Mouse (Mus musculus) layer of hippocampus, adult 8-10 months (tissue): ENCODE data around the gene Kalrn. TPM values are rescaled to one million over a fixed set of nuclear protein-coding genes. Genes with fewer than 3 reads are reported as not detected.

Experiments
- DNase-seq, 2 experiments: peaks; one replicate each; pipeline ENCODE4 v3.0.0; 2022; ENCODE audit warnings: low spot score in 2 of 2
- total RNA-seq, 4 experiments: library from RNA; stranded (reverse); gene quantifications; 2 replicates each; pipeline ENCODE4 v1.2.4; 2022

Kalrn gene
- total RNA-seq, 4 experiments from 2014 or later = 495 to 557 (median 508) TPM

DNA sequence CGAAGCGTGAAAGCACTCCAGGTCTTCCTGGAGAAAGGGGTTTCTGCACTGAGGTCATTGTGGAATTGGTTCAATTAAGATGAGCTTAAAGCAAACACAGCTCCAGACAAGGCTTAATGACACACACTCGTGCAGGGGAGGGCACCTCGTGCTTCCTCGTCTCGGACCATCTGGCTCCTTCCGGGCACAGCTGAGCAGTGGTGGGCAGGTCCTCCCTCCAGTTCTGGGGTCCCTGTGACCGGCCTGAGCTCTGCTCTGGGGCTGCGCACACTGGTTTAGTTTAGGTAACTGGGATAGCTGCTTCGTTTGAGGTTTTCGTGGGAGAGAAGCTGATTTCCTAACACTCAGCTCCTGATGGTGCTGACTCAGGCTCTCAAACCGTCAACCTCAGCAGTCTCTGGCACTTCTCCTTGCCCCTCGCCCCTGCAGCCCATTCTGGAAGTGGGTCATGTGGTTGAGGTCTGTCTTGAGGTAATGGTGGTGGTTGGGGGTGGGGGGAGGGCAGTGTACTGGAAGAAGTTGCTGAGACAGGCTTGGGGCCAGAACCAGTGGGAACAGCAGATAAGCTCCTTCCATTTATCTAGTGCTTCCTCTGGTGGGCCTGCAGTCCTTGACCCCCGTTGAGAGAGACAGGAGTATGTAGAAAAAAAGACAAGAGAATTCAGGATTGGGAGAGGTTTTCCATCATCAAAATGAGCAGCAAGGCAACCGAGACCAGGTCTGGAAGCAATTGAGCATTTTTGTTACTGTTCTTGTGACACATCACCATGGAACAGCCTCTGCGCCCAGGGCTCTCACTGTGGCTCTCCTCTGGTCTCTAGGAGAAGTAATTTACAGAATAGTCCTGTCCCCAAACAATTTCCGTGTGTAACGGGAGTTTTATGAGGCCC, 651.0 kb downstream of the Kalrn start:
- no peak for DNase-seq

DNA sequence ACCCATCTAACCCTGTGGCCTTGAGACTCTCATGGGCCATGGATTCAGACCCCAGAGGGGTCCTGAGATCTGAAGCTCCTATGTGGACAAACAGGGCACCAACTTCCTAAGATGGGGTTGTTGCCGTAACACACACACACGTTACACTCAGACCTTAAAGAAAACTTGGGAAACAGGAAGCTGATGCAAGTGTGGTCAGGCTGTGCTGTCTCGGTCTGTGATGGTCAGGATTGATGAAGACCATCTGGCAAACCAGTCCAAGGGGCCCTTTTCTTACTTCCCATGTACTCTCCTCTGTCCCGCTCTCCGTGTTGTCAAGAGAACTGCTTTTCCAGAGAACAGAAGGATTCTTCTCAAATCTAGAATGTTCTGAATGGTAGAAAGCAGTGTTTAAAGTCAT, 651.8 kb downstream of the Kalrn start:
- no peak for DNase-seq

Other genes starting within 250 kb of the Kalrn start
- under 1 TPM in 1 of 4 experiments, not detected in 3; 0.55 TPM for gene Ropn1, start 76.4 kb upstream of the Kalrn start, total RNA-seq
- 1 to 10 TPM; 2.4 to 3.6 (median 3.2) TPM for gene Ccdc14, start 117.1 kb upstream of the Kalrn start, total RNA-seq
- 10 to 100 TPM; 15.1 to 20.0 (median 16.2) TPM for gene Mylk, start 171.7 kb upstream of the Kalrn start, total RNA-seq